Mouse (Mus musculus) left cerebral cortex, adult 11 months (tissue): ENCODE data around the gene Hip1.

Experiments used
- DNase-seq: peaks from one replicate; pipeline ENCODE4 v3.0.0; 2022; ENCODE audit warnings: low spot score

The Hip1 gene

GRCm38 (mm10) chr5:135531306-135531845, 13.5 kb downstream of the Hip1 start:
- DNase-seq, result no peak

- DNase-seq, result no peak
Observed at GRCm38 (mm10) chr5:135529964-135530363, 15.0 kb downstream of the Hip1 start.

- no peak for DNase-seq
Observed at GRCm38 (mm10) chr5:135529310-135529709, 15.6 kb downstream of the Hip1 start.

DNA sequence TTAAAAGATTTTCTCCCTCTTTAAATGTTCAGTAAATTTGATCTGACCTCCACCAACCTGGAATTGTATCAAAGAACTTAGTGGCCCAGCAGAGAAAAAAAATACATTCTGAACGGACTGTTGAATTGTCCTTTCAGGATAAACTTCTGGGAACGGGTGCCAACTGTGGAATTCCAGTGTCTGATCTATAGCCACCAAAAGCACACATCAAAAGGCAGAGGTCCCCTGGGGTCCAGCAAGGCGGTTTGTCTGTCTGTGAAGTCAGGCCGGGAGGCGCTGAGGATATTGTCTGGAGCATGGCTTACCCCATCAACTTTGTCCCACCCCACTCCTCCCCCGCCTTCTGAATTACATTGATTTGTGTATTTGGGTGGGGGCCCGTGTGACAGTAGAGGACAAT, 16.9 kb downstream of the Hip1 start:
- DNase-seq, result no peak

DNA sequence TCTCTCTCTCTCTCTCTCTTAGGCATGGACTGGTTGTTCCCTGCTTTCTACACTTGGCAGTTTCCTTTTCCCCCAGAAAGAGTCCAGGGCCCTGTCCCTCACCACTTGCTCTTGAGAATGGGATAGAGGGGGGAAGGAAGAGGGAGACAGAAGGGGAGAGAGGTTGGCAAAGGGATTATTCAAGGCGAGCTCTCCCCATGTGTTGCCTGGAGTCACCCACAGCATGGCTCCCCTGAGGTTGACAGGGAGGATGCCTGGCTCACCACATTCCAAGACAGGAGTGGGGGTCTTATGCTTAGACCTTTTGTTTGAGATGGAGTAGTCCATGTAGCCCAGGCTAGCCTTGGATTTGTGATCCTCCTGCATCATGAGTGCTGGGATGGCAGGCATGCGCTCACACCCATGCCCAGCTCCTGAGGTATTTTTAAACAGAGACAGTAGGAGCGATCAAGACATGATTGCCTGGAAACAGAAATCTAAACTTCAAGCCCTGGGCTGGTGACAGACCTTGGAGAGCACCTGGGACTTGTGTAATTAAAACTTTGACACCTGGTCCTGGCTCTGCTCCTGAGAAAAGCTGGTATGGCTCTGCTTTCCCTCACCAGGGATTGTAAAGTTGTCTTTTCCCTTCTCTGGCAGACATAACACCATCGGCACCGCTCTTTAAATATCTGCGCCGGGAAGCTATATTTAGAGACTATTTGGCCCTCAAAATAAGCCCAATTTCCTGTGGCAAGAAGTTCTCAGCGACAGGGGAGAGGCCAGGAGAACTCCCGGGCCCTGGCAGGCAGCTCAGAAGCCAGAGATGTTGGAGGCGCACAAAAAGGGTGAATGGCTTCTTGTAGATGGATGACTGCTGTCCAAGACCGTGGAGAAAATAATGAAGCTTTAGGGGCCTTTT, 20.0 kb downstream of the Hip1 start:
- DNase-seq, result no peak

DNA sequence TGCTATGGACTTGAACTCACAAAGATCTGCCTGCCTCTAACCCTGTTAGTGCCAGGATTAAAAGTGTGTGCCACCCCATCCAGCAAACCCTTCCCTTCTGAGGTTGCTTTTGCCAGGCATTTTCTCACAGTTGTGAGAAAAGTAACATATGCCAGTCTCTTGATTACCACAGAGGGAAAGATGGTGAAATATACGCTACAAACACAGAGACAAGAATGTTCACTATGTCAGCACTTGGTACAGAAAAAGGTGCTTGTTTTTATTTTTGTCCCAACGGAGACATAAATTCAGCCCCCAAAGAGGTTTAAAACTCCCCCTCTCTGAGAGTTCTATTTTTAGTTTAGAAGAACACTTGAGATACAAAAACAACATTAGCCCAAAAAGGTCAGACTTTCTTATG, 20.8 kb downstream of the Hip1 start:
- DNase-seq, result no peak

- no peak for DNase-seq
Observed at GRCm38 (mm10) chr5:135522111-135522722, 22.7 kb downstream of the Hip1 start.

- DNase-seq, result no peak
Observed at GRCm38 (mm10) chr5:135517348-135517883, 27.5 kb downstream of the Hip1 start.

- no peak for DNase-seq
Observed at GRCm38 (mm10) chr5:135513131-135513530, 31.8 kb downstream of the Hip1 start.

GRCm38 (mm10) chr5:135511105-135511504, 33.8 kb downstream of the Hip1 start:
- DNase-seq, result no peak

- no peak for DNase-seq
Observed at GRCm38 (mm10) chr5:135508284-135508683, 36.6 kb downstream of the Hip1 start.

DNA sequence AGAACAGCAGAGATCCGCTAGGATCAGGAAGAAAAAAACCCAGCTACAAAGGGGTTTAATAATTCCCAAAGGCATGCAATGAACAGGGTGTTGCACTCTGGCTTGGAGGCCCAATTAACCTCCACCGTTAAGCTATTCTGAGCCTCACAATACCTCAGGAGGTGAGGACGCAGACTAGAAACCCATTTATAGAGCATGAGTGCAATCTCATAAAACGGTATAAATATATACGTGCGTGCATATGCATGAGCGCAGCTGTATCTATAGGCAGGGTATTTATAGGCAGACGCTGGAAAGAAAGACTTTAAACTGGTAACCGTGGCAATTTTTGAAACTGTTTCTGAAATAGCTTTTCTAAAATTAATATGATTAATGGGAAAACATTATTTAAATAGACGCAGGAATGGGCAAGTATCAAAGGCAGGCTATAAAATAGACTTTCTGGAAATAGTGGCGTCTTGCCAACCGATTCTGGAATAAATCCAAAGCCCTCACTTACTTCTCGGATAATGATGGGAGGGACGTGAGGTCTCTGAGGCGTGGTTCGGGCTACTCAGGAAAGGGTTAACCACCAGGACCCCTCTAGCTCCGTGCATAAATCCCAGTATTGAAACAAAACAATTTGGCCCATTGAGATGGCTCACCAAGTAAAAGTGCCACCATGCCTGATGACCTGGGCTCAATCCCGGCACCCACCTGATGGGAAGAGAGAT, 37.2 kb downstream of the Hip1 start:
- no peak for DNase-seq

DNA sequence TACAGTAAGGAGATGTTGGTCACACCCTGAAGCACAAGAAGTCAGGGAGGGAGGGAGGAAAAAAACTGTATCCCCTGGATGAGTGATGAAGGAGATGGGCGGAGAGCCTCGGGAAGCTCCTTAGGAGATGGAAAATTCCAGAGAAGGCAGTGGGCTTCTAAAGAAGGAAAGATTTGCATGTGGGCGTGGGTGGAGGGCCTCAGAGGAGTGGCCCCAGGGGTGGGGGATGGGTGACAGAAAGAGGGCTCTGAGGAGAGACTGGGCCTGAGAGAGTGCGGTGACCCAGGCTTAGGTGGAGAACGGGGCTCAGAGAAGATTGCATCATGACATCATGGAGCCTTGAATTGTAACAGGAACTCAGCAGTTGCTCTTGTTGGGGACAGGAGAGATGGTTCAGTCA, 39.5 kb downstream of the Hip1 start:
- no peak for DNase-seq

- DNase-seq, result no peak
Observed at GRCm38 (mm10) chr5:135502931-135503330, 42.0 kb downstream of the Hip1 start.

DNA sequence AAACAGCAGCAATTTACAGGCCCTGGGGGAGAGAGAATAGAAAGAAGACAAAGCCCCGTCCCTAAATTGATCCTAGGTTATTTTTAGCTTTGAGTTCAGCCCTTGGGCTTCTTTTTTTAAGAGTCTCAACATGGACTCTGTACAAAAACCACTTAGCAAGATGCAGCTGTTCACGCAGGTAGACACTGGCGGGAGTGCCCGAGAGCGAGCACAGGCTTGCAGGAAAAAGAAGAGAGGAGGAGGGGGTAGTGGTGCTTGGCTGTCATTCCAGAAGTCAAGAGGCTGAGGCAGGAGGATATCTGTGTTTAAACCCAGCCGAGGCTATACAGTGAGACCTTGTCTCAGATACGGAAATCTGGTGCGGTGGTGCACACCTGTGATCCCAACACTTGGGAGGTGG, 42.9 kb downstream of the Hip1 start:
- no peak for DNase-seq

- DNase-seq, result no peak
Observed at GRCm38 (mm10) chr5:135498914-135499313, 46.0 kb downstream of the Hip1 start.

- DNase-seq, result no peak
Observed at GRCm38 (mm10) chr5:135497347-135497955, 47.5 kb downstream of the Hip1 start.

- no peak for DNase-seq
Observed at GRCm38 (mm10) chr5:135496489-135496888, 48.4 kb downstream of the Hip1 start.

GRCm38 (mm10) chr5:135495471-135495870, 49.4 kb downstream of the Hip1 start:
- no peak for DNase-seq

- DNase-seq, result no peak
Observed at GRCm38 (mm10) chr5:135494183-135494910, 50.6 kb downstream of the Hip1 start.

GRCm38 (mm10) chr5:135493095-135493494, 51.8 kb downstream of the Hip1 start:
- DNase-seq, result no peak
